Mouse (Mus musculus) retina, postnatal 1 day (tissue): Measurements from ENCODE around the gene Oard1.

Source experiments
- DNase-seq: peaks from one replicate; pipeline ENCODE4 v3.0.0-alpha.2; 2012

The Oard1 gene

DNA sequence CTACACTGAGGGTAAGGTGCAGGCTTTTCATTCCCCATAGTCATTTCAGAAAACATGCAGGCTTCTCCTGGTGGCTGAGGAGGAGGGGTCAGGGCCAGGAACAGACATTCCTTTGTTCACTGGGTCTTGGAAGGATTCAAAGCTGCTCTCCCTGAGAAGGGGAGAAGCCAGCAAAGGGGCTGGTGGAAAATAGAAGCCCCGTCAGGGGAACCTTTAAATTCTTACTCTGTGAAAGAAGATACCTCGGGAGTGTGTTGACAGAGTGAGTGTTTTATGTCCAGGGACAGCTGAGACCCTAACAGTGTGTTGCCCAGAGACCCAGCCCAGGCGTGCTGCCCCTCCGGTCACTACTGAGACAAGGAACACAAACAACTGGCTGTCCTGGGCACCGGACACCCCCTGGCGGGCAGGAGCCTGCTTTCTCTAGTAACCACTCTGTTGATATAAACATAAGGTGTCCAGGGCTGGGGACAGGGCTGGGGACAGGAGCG is 27.7 kb downstream of the Oard1 start:
- peak; percentile 70 for DNase-seq

DNA sequence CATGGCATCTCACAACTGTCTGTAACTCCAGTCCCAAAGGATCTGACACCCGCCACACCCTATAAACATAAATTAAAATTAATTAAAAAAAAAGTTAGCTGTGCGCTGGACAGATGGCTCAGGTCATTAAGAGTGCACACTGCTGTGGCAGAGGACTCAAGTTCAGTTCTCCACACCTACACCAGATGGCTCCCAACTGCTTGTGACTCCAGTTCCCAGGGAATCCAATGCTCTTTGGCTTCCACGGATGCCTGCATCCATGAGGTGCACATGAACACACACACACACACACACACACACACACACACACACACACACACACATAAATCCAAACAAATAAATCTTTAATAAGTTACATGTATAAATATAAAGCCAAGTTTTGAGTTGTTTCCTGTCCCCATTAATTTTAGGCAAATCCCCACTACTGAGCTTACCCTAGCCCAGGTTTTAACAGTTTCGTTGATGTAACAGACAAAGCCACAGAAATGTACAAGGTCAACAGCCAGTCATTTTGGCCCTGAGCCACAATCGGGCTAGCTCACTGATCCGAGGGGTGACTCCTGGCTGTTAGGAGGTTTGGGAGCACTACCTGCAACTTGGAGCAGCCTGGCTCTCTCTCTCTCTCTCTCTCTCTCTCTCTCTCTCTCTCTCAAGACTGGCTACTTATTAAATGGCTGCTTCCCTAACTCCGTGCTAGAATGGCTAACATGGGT is 33.1 kb downstream of the Oard1 start:
- peak; percentile 49 for DNase-seq

GRCm38 (mm10) chr17:48443542-48444145 is 33.8 kb downstream of the Oard1 start:
- no peak for DNase-seq

DNA sequence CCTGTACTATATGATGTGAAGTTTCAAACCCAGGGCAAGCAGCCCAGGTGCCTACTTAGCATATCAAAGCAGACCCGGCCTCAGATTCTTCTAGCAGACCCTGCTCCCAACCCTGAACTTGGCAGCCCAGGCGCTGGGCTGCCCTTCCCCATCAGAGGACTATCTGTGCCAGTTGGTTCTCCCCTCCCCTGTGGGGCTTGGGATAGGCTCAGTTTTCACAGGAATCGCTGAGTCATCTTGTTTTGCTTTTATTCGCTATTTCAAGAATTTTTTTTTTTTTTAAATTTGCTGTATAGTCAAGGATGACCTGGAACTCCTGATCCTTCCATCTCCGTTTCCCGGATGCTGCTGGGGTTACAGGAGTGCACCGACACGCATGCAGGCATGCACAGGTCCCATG is 37.9 kb downstream of the Oard1 start:
- DNase-seq = no peak

GRCm38 (mm10) chr17:48450666-48451352 is 41.0 kb downstream of the Oard1 start:
- no peak for DNase-seq

GRCm38 (mm10) chr17:48451353-48451675 is 41.5 kb downstream of the Oard1 start, which contains the start of gene Tspo2:
Gene Tspo2 (minus strand): TSS chr17:48451522.
- no peak for DNase-seq

DNA sequence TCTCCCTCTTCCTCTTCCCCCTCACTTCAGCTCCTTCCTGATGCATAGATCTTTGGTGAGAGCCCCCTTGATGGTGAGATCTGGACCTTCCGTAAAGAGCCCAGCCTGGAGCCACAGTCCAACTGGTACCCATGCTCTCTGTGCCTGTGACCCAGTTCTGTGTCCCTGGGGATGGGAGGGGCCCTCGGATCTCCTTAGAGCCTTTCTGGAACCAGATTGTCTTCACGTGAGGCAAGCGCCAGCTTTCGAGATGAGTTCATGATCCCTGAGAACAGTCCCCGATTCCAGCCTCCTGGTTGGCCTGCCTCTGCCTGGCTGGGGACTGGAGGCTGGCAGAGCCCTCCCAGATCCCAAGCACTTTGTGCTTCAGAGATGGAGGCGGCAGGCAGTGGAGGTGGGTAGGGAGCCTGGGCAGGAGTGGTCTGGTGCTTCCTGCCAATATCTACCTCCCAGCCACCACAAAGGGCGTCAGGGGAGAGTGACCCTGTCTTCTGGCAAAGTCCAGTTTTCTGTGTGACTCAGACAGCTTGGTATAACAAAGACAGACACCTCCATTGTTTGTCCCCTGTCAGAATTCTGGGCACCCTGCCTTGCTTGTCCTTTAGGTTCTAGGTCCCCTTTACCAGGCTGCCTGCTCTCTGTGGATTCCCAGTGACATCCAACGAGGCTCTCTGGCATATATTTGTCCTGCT is 42.1 kb downstream of the Oard1 start:
- peak; percentile 49 for DNase-seq

- no peak for DNase-seq
Observed at GRCm38 (mm10) chr17:48453489-48453888, 43.7 kb downstream of the Oard1 start.

DNA sequence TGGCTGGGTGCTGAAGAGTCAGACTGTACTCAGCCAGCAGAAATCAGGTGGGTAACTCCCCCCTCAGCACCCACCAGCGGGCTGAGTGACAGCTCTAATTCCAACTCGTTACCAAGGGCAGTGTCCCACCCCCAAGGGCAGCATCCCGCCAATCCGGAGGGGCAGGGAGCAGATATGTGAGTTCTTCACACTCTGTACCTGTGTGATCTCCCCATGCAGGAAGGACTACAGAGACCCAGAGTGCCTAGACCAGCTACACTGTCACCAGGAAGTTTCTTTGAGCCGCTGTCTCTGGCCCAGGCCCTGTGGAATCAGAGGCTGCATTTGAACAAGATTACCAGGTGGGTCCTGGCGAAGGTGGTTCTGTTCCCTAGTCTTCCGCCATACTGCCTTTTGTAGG is 44.4 kb downstream of the Oard1 start:
- no peak for DNase-seq

GRCm38 (mm10) chr17:48454688-48455087 is 44.9 kb downstream of the Oard1 start, which contains the start of gene Unc5cl:
Gene Unc5cl (plus strand): TSS chr17:48454901.
- no peak for DNase-seq

- DNase-seq = no peak
Observed at GRCm38 (mm10) chr17:48455955-48456354, 46.1 kb downstream of the Oard1 start.

GRCm38 (mm10) chr17:48457971-48458653 is 48.3 kb downstream of the Oard1 start:
- DNase-seq = no peak

GRCm38 (mm10) chr17:48462096-48462495 is 52.3 kb downstream of the Oard1 start:
- no peak for DNase-seq

GRCm38 (mm10) chr17:48463391-48463790 is 53.6 kb downstream of the Oard1 start:
- DNase-seq = no peak
